11 mouse cellular contexts compared by ENCODE assay signal in genomic region chr2:48317821-48318220, GRCm38 (mm10).
DNase-seq lines count a peak whose midpoint lies in the region; ATAC-seq and TF ChIP-seq lines count a peak whose summit lies in the region.
"Had no signal": no experiment of that assay in that cellular context is flagged by ENCODE, and none has a peak within 500 bp of the region (broad histone marks: within the 10 kb centered on the region; RNA-seq: fewer than 3 reads in every experiment).

No protein-coding gene starts in this region.

- no peaks in the 10 kb centered on the region for H3K36me3 ChIP-seq in limb, embryonic 15.5 days
- H3K36me3 ChIP-seq: stomach, embryonic 15.5 days had no signal

- peak; percentile 59 for DNase-seq in brain, embryonic 14.5 days (ENCODE audit: low read depth)
- peak; percentile 46 for DNase-seq in cerebellum, adult 9-11 months
- DNase-seq in gastrocnemius, adult 8-10 months (ENCODE audit: low spot score in 2 of 2): peak; percentile 33 to 53
- DNase-seq in lung, postnatal 4 days: no peak
- no peak for DNase-seq in left cerebral cortex, adult 9 months (ENCODE audit: low spot score in 2 of 2)
- no peak for DNase-seq in frontal cortex, adult 2 months (ENCODE audit: extremely low spot score in 1 of 2, low spot score in 1 of 2)
- DNase-seq in adrenal gland, adult 2 months: no peak
- DNase-seq: lung, embryonic 14.5 days had no signal

- H3K9me3 ChIP-seq in limb, embryonic 15.5 days: no peaks in the 10 kb centered on the region
- H3K9me3 ChIP-seq: stomach, embryonic 15.5 days had no signal

- TF ChIP-seq POLR2A in brain, embryonic 14.5 days (IDR thresholded peaks at IDR 0.05; ENCODE audit: borderline replicate concordance, extremely low read depth, insufficient read depth, insufficient read length, poor library complexity, severe bottlenecking): no peak

- H3K4me3 ChIP-seq in limb, embryonic 15.5 days: no peak overlapping the region
- H3K4me3 ChIP-seq: stomach, embryonic 15.5 days had no signal

- H3K27me3 ChIP-seq in limb, embryonic 15.5 days: no peaks in the 10 kb centered on the region
- H3K27me3 ChIP-seq: stomach, embryonic 15.5 days had no signal

- 38% methylated on average over 7 of the region's 7 CpGs for WGBS in limb, embryonic 15.5 days

- peaks cover 14% of the 10 kb centered on the region for H3K4me1 ChIP-seq in limb, embryonic 15.5 days

- H3K4me2 ChIP-seq in limb, embryonic 15.5 days: 0 out of 2 replicates have a peak overlapping the region, but pooled peaks have one; percentile 5
- H3K4me2 ChIP-seq: lung, embryonic 14.5 days; stomach, embryonic 15.5 days had no signal

- H3K9ac ChIP-seq in limb, embryonic 15.5 days: no peak overlapping the region
- H3K9ac ChIP-seq: lung, embryonic 14.5 days; stomach, embryonic 15.5 days had no signal

- no peak for TF ChIP-seq CTCF in brain, embryonic 14.5 days (IDR thresholded peaks at IDR 0.05; ENCODE audit: borderline replicate concordance, extremely low read depth, insufficient read depth, insufficient read length)

- ATAC-seq in limb, embryonic 15.5 days (ENCODE audit: insufficient number of reproducible peaks, low FRiP score, low TSS enrichment, low read depth): no peak
- ATAC-seq: activated CD4-positive, CD25-positive, alpha-beta regulatory T cell, adult 4 months had no signal

- H3K27ac ChIP-seq in limb, embryonic 15.5 days: peak overlapping the region; percentile 43
- H3K27ac ChIP-seq: stomach, embryonic 15.5 days had no signal

Comparison
In these comparisons a context has a peak if more than half of its experiments do, and no peak if none do; other contexts are left out.
1. DNase-seq: peak in brain, embryonic 14.5 days (single experiment), cerebellum, adult 9-11 months (single experiment) and gastrocnemius, adult 8-10 months (2 of 2); none in lung, postnatal 4 days (0 of 2), left cerebral cortex, adult 9 months (0 of 2), frontal cortex, adult 2 months (0 of 2) and adrenal gland, adult 2 months (single experiment).